Mouse (Mus musculus): ENCODE measurements at regions not wholly inside any gene's neighbourhood (a gene's known extent, or its start where the extent isn't known, plus 50 kb on each side); places are given as distances from the start of the nearest gene placed in this dataset.

DNA sequence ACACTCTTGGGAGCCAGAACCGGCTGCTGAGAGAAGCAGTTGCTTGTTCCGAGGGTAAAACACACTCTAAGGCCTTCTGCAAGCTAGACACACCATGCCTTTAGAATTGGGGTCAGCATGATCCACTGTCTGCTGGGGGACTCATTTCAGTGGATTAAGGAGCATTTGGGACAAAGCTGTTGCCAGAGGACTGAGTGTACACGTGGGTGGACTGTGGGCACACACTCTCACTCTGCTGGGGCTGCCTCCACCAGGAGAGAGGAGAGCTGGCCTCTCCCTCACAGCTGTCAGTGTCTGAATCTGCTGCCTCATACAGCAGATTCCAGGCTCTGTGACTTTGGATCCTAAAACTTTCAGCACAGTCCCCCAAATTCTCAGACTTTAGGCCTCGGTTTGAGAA is 161.2 kb upstream of the Rreb1 start:
- TF ChIP-seq CTCF (conservative IDR thresholded peaks at IDR 0.05 in 1 of 2, IDR thresholded peaks at IDR 0.05 in 1 of 2; ENCODE audit: low read depth in 2 of 2, low read length in 2 of 2) (no peak), EP300 (IDR thresholded peaks at IDR 0.05; ENCODE audit: low read length) (no peak), NELFE (IDR thresholded peaks at IDR 0.05; ENCODE audit: low read depth, low read length) (no peak), CHD2 (IDR thresholded peaks at IDR 0.05; ENCODE audit: low read length) (no peak), POLR2A (IDR thresholded peaks at IDR 0.05; ENCODE audit: low read depth, low read length) (no peak), ZNF384 (IDR thresholded peaks at IDR 0.05; ENCODE audit: low read depth, low read length) (no peak), ELF1 (IDR thresholded peaks at IDR 0.05; ENCODE audit: low read depth, low read length) (no peak)
